Mouse (Mus musculus) liver, postnatal 0 days (tissue): Measurements from ENCODE around the gene Zdhhc12.

Source experiments
- CTCF ChIP-seq: sonication (generic); IDR thresholded peaks from 2 replicates; pipeline ENCODE4 v1.5.1; 2016; ENCODE audit warnings: antibody characterized with exemption, low read depth
- EP300 ChIP-seq: IDR thresholded peaks from 2 replicates; pipeline ENCODE4 v1.6.1; 2016; ENCODE audit warnings: antibody characterized with exemption, low read depth, mild to moderate bottlenecking

GRCm38 (mm10) chr2:30130156-30130555 is 36.7 kb upstream of the Zdhhc12 start:
- TF ChIP-seq CTCF = no peak
- no peak for TF ChIP-seq EP300
